Mouse (Mus musculus) adrenal gland, postnatal 10 days (tissue): ENCODE results near the gene Lrguk. TPM values are rescaled to one million over a fixed set of nuclear protein-coding genes. Genes with fewer than 3 reads are reported as not detected.

Experiments used
- DNase-seq: peaks from one replicate; pipeline ENCODE4 v3.0.0; 2021; ENCODE audit warnings: mixed read lengths
- total RNA-seq, 2 experiments: library from RNA; stranded (reverse); gene quantifications; 2 replicates each; pipeline ENCODE4 v1.2.3; 2021

Gene Lrguk
- total RNA-seq, 2 experiments from 2014 or later, result 0.45 to 0.76 TPM

DNA sequence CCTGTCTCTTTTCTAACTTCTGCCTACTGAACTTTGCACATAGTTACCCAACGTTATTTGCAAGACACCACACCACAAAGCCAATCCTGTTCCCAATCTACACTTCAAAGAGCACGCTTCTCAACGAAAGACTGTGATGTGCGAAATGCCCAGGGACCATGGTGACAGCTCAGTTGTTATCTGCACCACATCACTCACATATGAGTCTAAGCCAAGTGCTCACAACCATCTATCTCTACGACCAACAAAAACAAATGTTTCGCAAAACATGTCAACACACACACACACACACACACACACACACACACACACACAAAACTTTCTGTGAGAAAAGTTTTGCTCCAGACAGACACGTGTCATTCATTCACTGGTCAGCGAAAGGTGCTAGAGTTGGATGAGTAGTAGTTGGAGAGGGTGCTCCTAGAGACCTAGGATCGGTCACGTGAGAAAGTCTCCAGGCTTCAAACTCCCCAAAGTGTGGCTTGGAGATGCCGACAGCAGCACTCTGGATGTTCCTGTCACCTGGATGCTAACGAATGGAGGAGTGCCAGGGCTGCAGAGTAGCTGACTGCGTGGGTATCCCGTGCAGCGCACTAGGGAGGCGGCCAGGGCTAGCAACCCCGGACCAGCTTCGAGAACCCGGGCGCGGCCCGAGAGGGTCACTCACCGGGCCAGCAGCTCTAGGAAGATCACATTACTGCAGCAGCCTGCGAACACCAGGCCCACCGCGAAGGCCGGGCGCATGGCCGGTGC lies 147.0 kb downstream of the Lrguk start:
- DNase-seq, result no peak

- peak; percentile 92 for DNase-seq
Measured at GRCm38 (mm10) chr6:34176864-34177247, 147.6 kb downstream of the Lrguk start, which contains the start of gene Slc35b4. Slc35b4 (minus strand) TSS chr6:34177111.

GRCm38 (mm10) chr6:34179007-34179406 lies 149.8 kb downstream of the Lrguk start:
- no peak for DNase-seq

DNA sequence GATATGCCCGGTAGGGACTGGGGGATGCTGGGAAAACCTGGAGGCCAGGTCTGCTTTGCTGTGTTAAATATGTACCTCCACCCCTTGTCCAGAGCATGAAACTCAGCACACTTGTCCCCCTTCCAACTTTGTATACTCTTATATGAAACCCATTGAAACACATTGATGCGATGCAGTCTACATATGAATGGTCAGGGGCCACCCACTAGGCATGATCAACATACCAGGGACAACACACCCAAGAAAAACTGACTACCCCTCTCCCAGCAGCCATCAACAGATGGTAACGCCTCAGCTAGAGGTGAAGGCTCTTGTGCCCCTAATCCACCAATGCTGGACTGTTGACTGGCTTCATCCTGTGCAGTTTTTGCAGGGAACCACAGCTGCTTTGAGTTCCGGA lies 150.7 kb downstream of the Lrguk start:
- no peak for DNase-seq

DNA sequence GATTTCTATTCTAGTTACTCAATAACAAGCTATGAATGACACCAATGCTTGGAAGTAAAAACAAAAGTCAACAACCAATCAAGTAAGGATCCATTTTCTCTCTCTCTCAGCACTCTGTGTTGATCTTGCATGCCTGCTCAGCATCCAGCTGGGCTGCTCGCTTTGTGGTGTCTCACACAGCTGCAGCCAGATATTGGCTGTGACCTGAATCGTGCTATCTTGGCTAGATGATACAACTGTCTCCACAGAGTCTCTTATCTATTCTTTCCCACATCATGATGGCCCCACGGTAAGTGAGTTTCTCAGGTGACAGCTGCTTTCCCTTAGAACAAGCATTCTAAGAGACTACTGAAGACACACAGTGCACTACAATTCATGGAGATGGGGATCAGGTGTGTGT lies 152.7 kb downstream of the Lrguk start:
- DNase-seq, result no peak

- no peak for DNase-seq
Measured at GRCm38 (mm10) chr6:34183326-34183725, 154.1 kb downstream of the Lrguk start.

Other genes with a start within 250 kb of the Lrguk start
- gene Slc35b4, start 147.7 kb downstream of the Lrguk start, total RNA-seq, result 10 to 100 TPM; 22.9 to 26.1 TPM